Mouse (Mus musculus) adrenal gland (tissue): ENCODE measurements around the gene Stk24.

Experiments
- intact Hi-C: fragments of 180-260 bp; cut with DNase I; formaldehyde crosslinking; loops from one replicate; pipeline ENCODE4 v1.15.1; 2025

Stk24 gene

DNA sequence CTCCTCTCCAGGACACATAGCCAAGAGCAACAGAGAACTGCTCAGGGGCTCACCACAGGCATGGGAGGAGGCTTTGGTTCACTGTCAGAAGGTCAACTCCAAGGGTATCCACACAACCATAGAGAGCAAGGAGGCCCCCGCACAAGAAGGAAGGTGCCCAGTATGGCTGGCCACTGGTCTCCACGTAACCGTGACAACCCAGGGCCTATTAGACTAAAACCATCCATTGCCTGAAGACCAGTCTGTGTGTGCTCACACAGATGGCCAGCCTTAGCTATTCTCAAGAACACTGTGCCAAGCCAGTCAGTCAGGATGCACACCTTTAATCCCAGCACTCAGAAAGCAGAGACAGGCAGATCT is 62.5 kb downstream of the Stk24 start:
- intact Hi-C loops = no loop called here

DNA sequence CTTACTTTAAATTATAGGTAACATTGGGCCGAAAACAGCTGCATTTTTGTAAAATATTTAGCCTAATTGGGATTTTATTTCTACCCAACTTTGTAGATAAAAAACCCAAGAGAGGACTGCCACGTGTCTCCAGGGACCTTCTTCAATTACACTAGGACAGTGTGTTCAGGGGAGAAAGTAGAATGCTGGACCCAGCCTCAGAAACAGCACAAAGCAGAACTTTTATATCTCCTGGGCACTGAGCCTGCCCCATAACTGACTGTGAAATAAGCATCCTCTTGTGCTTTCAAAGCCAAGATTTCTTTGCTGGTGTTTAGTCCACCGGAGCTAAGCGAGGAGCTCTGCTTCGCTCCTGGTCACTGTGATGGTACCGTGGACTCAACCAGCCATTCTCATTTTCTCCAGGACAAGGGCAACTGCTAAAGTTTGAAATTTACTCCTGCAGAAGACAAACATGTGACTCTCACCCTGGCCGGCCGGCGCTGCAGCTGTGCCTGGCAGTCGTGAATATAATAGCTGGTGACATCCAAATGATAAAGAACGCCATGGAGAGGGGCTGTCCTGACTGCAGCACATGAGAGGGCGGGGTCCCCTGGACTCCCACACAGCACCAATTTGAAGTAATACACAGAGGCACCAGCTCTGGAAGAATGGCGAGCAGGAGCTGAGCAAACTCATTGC is 63.0 kb downstream of the Stk24 start:
- intact Hi-C loops = no loop called here

DNA sequence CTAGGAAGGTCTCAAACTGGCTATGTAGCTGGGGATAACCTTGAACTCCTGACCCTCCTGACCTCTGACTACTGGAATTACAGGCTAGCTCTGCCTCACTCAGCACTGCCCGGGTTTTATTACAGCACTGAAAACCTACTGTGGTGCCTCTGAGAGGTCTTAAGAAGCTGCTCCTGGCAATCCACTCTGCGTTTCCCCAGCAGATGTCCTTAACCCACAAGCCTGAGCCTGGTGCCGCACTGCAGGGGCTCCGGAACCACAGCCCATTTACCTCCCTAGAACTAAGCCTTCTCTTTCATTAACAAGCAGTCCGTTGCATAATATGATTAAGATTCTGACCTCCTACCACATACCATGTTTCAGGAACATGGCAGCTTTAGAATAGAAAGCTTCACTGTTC is 63.7 kb downstream of the Stk24 start:
- intact Hi-C loops = no loop called here

DNA sequence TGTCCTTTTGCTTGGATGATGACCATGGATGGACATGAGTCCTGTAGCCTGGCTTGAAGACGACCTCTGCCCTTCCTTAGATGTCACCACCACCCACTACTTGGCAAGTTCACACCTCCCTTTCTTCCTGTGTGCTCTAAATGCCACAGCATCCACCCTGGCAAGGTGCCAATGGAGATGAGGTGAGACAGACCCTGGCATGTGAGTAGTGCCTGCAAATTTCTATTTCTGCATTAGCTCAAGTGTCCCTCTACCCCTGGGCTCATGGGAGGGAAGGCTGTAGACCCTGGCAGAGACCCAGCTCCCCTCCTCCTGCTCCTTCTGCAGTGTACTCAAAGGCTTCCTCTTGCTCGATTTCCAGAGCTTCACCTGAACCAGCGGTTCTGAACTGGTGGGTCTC is 64.9 kb downstream of the Stk24 start:
- intact Hi-C loops = loop anchor here (5.0 kb wide), 1 partner anchor 32 kb away; no protein-coding TSS in a partner anchor

DNA sequence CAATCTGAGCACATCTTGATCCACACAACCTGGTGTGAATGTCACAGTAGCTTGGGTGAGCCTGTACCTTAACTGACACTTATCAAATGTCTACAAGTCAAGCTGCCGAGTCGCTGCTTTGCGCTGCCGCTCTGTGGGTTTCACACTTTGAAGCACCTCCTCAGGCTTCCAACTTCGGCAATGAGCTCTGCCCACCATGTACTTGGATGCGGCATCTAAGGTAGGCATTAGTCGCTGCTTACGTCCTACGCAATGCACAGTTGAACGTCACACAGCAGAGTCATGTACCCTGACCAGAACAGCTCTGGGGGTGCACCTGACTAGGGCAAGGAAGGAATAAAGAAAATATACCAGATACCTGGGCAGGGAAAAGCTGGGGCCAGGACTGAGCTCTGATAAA is 66.5 kb downstream of the Stk24 start:
- intact Hi-C loops = loop anchor here (5.0 kb wide), 1 partner anchor 34 kb away; no protein-coding TSS in a partner anchor

DNA sequence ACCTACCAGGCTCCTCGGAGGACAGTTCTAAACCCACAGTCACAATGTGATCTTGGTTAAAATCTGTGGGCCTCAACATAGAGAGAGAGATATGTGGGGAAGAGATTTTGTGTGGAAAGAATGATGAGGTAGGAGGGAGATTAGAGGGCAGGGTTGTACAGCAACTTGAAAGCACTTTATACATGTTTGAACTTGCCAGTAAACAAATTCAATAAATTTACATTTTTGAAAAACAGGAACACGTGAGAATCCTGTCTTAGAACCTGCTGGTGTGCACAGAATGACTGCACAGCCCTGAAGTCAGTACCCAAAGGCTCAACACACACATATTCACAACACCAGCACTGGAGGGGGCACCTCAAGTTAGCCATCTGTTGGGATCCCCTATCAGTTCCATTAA is 68.7 kb downstream of the Stk24 start:
- intact Hi-C loops = loop anchor here (5.0 kb wide), 1 partner anchor 36 kb away; no protein-coding TSS in a partner anchor

DNA sequence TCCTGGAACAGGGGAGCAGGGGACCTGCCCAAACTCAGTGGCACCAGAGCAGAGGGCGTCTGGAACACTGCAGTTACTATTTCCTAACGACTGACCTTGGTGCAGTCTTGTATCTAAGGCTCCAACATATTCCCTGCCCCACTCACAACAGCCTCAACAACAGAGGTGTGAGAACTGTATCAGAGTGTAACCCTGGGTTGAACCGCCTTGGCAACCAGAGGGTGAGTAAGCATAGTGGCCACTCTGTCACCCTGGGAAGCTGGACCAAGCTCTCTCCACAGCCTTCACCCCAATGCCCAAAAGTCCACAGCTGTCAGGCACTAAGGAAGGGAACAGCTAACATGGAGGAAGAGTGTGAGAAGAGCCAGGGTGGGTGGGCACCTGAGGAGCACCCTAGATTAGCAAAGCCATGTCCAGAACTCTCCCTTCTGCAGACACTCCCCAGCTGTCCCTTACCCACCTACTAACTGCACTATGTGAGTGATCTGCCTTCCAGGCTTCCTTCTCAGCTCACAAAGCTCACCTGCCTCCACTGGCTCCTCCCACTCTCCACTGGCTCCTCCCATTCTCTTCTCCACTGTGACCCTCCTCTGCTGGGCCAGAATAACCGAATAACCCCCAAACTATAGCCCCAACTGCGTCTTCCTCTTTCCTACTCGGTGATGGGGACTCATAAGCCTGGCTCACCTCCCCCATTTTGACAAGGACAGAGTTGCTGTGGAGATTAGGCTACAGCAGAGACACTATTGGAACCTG is 69.3 kb downstream of the Stk24 start:
- intact Hi-C loops = loop anchor here (5.0 kb wide), 1 partner anchor 37 kb away; no protein-coding TSS in a partner anchor

DNA sequence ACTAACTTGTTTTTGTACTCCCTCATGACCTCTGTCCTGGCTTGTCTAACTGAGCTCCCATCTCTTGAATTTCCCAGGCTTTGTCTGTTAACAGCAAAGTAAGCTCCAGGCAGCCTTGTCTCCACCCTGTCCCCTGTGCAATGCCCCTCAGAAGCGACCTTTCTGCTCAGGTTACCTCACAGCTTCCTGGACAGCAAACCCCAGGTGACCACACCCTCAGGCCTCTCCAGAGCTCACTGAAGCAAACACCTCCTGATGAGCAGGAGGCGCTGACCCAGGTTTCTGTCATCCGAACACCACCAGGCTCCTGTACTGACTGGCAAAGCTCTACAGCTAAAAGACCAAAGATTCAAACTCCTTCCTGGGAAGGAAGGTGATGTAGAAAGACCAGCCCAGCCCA is 69.9 kb downstream of the Stk24 start:
- intact Hi-C loops = loop anchor here (5.0 kb wide), 1 partner anchor 37 kb away; no protein-coding TSS in a partner anchor

DNA sequence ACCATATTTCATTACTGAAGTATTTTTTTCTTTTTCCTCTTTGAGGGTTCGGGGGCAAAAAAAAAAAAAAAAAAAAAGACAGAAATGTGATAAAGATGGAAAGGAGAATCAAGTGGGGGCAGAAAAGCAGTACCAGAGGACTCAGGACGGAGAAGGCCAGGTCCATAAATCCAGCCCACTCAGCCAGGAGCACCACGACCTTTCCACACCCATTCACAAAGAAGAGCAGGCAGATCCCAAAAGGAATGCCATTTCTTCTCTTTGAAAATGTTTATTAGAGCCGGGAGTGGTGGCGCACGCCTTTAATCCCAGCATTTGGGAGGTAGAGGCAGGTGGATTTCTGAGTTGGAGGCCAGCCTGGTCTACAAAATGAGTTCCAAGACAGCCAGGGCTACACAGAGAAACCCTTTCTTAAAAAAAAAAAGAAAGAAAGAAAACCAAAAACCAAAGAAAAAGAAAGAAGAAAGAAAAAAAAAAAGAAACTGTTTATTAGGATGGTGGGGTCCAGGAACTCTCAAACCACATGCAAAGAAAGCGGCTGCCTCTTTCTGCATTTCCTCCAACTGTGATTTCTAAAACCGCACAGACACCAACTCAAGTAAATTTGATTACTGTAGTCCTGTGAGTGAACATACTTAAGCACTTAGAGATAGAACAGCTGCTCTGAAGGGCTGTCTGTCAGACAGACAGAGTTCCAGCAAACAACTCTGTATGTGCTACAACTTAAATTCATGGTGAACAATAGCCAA is 74.3 kb downstream of the Stk24 start:
- intact Hi-C loops = no loop called here

DNA sequence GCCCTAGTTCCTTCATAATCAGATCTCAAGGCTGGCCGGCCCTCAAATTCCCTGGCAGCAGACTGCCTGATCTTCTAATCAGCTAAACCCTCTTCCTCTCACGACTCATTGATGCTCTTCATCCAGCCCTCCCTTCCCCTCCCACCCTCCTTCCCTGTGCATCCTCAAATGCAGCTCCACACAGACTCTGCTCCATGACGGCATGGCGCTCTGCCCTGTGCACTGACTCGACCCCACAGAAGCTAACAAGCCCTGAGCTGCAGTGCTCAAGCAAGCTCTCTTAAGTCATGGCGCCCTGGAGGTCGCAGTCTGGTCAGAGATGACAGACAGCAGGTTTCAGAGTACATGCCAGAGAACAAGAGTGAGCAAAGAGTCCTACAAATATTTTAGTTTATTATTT is 75.3 kb downstream of the Stk24 start:
- intact Hi-C loops = no loop called here

DNA sequence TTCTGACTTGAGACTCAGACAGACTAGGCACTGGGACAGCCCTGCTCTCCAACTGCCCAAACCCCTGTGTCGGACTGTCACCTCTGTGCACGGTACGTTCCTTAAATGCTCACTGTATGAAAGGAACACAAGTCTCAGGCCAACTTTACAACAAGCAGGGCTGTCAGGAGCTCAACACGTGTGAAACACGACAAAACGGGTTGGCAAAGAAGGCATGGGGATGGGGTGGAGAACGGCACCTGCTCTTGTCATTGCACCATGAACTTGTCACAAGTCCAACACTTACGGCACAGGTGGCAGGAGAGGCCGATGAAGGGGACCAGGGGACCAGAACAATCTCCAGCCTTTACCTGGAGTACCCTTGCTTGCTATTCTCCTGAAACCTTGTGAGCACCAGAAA is 80.7 kb downstream of the Stk24 start:
- intact Hi-C loops = no loop called here

DNA sequence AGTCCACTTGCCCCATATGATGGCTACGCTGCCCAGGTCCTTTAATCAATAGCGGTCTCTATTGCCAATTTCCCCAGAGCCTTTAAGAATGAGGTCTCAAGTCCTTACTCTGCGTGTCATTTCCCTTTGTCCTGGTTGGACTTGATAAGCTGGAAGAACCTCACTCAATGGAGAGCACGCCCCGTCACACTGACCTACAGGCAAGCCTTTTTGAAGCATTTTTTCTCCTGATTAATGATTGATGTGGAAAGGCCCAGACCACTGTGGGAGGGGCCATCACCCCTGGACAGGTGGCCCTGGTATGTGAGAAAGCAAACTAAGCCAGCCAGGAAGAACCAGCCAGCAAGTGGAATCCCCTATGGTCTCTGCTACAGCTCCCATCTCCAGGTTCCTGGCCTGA is 81.3 kb downstream of the Stk24 start:
- intact Hi-C loops = no loop called here

DNA sequence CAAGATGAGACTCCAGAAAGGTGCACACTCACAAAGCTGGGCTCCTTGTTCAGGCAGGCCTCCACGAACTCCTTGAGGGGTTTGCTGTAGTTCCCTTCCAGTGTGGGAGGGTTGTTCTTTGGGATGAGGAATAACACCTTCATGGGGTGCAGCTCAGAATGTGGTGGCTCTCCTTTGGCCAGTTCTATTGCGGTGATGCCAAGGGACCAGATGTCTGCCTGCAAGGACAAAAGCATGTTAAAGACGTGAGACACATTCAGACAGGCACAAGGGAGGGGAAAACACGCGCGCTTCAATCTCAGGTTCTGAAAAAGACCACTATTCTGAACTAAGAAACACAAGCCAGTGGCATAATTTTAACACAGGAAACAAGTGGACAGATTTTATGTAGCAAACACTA is 82.7 kb downstream of the Stk24 start:
- intact Hi-C loops = no loop called here

DNA sequence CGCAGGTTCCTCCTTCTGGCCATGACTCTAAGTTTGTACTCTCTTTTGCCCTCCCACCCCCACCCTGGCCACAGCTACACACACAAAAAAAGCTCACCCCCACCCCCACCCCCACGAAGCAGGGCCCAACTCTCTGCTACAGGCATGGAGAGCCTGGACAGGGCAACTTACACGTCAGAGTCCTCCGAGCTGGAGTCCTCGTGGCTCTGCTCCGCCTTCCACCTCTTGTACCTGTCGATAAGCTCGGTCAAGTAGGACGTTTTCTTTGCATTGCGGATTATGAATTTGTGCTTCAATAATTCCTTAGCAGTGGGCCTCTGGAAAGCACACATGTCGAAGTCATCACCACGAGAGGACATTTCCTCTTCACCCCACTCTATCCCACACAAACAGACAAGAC is 85.3 kb downstream of the Stk24 start:
- intact Hi-C loops = no loop called here

DNA sequence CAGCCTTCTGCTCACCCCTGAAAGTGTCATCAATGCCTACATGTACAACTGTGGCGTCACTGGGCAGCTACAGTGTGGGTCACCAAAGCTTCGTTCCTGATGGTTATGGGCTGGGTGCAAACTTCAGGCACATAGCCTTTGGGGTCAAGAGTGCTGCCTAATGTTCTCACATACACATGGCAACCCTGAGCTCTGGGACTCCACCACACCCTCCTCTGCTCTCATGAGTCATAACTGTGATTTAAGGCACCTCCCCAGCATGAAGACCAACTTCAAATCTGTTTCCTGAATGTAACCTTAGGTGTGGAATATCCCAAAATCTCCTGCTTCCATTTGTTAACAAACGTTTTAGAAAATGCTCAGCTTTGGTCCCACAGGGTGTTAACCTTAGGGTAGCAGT is 87.4 kb downstream of the Stk24 start:
- intact Hi-C loops = no loop called here

DNA sequence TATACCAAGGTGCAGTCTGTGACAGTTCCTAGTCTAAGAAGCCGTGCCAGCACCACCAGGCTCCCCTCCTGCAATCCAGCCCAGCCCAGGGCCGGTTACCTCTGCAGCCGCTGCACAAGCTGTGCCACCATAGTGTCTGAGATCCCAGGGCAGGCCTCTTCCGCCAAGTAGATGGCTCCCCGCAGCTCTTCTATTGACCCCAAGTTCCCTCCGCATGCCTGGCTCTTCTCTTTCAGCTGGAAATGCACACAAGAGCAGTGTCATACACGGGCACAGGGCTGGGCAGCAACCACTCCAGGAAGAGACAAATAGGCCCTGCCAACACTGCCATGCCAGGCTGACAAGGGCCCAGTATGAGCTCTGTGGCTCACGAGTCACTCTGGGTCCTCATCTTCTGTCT is 87.9 kb downstream of the Stk24 start:
- intact Hi-C loops = no loop called here

DNA sequence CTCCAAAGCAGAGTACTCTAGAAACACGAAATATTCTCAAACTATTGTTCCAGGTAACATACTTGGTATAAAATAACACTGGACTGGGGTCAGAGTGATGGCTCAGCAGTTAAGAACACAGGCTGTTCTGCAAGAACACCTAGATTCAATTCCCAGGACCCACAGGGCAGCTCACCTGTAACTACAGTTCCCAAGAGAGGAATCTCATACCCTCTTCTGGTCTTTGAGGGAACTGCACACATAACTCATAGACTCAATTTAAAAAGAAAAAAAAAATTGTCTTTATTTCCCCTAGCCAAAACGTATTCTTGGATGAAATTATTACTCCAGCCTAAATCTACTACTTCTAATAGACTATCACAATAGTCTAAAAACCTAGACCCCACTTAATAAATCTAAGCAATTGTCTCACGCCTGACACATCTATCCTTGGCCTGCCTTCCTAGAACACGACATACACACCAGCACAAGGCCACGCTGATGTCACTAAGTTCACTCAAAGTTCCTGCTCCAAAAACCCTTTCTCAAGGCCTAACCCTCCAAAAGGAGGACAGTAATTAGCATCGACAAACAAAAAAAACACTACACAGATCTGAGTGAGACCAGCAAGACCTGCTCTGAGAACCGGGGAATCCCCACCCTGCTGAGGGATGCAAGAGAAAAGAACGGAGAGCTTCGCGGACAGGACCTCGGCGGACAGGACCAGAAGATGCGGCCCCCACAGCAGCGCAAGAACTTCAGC is 94.3 kb downstream of the Stk24 start:
- intact Hi-C loops = loop anchor here (5.0 to 10.0 kb wide), 3 partner anchors 62 to 139 kb away; no protein-coding TSS in a partner anchor

DNA sequence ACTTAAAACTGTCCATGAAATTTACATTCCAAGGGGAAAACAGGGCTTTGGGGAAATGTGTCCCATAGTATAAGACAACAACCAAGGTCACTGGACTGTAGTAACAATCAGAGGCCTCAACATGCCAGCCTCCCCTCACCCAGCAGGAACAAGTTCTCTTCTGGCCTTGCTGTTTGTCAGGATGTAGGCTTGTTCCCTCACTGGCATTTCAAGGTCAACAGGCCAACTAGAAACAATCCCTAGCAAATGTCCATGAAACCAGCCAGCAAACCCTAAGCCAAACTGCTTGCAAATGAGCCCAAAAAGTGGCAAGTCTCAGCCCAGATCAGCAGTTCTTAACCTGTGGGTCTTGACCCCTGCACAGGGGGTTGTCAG is 98.5 kb downstream of the Stk24 start:
- intact Hi-C loops = loop anchor here (10.0 kb wide), 1 partner anchor 143 kb away; no protein-coding TSS in a partner anchor

DNA sequence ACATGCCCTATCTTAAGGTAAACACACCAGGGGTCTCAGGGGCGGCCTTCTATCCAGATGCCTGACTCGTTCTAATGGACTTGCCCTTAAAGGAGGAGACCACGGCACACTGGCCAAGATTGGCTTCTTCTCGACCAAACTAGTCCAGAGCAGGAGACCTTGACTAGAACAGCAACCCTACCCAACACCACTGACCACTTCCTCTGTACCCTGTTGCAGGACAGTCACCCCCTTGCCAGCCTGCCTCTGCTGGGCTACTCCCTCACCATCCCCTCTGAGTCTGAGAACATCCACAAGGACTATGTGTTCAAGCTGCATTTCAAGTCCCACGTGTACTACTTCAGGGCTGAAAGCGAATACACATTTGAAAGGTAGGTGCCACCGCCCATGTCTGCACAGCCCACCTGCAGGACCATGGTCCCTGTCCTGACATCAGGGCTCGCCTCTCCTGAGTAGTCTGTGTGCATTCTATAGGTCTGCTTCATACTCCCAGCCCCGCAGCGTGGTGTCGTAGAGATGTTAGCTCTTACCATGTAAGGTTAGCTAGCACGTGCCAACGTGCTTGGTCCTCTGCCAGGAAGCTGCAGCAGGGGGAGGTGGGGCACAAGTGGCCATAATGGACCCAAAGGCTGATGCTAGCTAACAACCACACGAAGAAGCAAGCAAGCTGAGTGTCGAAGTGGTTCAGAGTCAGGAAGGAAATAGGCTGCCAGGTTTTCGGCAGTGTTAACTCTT is 99.0 kb downstream of the Stk24 start:
- intact Hi-C loops = loop anchor here (10.0 kb wide), 1 partner anchor 144 kb away; no protein-coding TSS in a partner anchor

DNA sequence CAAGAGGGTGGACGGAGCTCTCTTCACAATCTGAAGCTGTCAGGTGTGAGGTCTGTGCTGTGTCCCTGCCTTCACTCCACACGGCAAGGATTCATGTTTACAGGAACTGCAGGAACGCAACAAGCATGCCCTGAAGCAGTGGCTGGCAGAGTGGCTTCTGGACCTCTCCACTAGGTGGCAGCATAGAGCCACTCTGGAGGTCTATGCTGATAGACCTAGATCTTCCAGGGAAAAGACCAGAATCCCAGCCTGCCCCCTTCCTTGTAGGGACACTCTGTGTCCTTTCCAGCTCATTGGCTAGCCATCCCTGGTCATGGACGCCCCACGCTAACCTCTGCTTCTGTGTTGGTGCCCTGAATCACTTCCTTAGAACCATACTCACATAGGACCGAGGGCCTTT is 100.7 kb downstream of the Stk24 start:
- intact Hi-C loops = loop anchor here (1.0 to 5.0 kb wide), 2 partner anchors 172 to 298 kb away; no protein-coding TSS in a partner anchor
